Mouse (Mus musculus) adrenal gland, postnatal 25 days (tissue): ENCODE measurements around the gene Stip1. TPM values are rescaled to one million over a fixed set of nuclear protein-coding genes. Genes with fewer than 3 reads are reported as not detected.
"Not testable (repeated sequence)": the region's sequence is repeated elsewhere in the genome, so short reads cannot be mapped to it uniquely, and the experiment has no call there.

ENCODE experiments used
- DNase-seq: peaks from one replicate; pipeline ENCODE4 v3.0.0; 2021; ENCODE audit warnings: mixed read lengths
- total RNA-seq: library from RNA; stranded (reverse); gene quantifications from 2 replicates; pipeline ENCODE4 v1.2.3, GENCODE M21; 2021

Gene Stip1
- total RNA-seq, 1 experiment from 2014 or later, result 158 TPM

DNA sequence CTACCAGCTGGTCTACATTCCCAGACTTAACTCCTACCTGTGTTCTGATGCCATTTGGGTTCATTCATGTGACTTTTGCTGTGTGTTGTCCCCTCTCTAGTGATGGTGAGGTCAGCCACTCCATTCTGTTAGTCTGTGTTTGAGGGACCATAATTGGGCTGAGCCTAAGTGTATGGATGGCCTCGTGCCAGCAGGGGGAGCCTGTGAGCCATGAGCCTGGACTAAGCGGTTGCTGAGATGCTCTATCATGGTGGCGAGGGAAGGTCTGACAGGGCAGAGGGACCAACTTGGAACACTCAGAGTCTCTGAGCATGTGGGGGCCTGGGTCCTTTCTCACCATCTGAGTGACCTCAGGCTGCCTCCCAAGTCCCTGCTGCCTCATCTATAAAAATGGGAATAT is 24.8 kb upstream of the Stip1 start:
- peak; percentile 87 for DNase-seq

GRCm38 (mm10) chr19:7062916-7063315 is 23.1 kb upstream of the Stip1 start:
- DNase-seq, result no peak

DNA sequence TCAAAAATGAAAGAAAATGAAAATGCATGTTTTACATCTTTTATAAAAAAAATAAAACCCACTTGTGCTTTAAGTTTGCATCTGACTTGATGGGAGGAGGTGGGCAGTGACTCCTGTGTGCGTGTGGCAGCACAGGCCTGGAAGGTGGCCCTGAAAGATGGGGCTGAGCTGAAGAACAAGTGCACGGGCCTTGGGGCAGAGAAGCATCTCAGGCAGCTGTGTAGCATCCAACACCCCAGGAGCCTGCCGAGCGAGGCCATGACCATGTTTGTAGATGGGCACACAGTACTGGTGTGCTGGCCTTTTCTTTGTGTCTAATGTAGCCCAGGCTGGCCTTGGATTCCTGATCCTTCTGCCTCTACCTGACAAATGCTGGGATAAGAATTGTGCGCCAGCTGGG is 22.3 kb upstream of the Stip1 start:
- no peak for DNase-seq

GRCm38 (mm10) chr19:7058541-7058940 is 18.8 kb upstream of the Stip1 start:
- DNase-seq, result no peak

GRCm38 (mm10) chr19:7057722-7058207 is 18.0 kb upstream of the Stip1 start:
- DNase-seq, result peak; percentile 89

GRCm38 (mm10) chr19:7057126-7057721 is 17.5 kb upstream of the Stip1 start:
- peak; percentile 75 for DNase-seq

- peak; percentile 78 for DNase-seq
These were observed 16.7 kb upstream of the Stip1 start, which contains the start of gene Macrod1 for GRCm38 (mm10) chr19:7056248-7057087. TSS of gene Macrod1 (plus strand) at chr19:7056810.

- no peak for DNase-seq
These were observed 15.4 kb upstream of the Stip1 start for GRCm38 (mm10) chr19:7055173-7055572.

DNA sequence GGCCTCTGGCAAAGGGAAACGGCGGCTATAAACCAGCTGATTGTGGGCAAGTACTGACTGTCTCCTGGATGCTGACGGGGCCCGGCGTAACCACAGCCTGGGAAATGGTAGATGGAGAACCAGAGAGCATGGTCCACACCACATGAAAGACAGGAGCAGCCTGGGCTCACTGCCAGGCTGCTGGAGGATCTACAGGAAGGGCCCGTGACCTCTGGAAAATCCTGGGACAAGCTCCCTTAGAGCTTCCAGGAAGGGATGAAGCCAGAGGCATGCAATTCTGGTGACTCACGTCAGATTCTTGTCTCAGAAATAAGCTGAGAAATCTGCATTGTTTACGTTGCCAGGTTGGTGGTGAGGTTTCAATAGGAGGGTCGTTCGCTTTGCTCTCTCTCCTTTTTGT is 15.0 kb upstream of the Stip1 start:
- no peak for DNase-seq

GRCm38 (mm10) chr19:7053382-7053781 is 13.6 kb upstream of the Stip1 start:
- DNase-seq, result not testable (repeated sequence)

DNA sequence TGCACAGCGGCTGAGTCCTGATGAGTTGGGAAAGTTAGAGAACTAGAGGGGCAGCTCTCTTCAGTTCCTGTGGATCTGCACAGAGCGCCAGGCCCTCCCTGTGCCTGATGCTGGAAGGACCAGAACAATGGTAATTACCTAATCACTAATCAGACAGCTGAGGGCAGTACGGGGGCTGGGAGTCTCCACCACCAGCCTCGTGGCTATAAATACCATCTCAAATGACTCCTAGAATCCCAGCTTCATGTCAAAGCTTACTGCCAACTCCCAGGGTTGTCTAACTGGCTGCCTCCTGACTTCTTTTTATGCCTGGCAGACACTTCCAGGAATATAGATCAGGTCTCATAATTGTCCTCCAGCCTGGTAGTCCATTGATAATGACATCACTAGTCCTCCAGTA is 4.9 kb upstream of the Stip1 start:
- DNase-seq, result no peak

GRCm38 (mm10) chr19:7044279-7044678 is 4.5 kb upstream of the Stip1 start:
- DNase-seq, result no peak

DNA sequence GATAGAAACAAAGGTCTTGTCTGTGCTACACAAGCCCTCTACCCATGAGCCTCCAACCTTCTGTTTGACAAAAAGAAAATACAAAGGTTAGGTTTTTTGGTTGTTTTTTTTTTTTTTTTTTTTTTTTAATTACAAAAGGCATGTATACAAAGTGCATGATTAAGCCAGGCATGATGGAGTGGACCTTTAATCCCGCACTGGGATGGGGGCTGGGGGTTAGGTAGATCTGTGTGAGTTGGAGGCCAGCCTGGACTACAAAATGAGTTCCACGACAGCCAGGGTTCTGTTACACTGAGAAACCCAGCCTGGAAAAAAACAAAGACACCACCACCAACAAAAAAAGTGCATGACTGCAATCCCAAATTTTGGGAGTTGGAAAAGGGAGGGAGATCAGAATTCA is 1.4 kb upstream of the Stip1 start:
- no peak for DNase-seq

- no peak for DNase-seq
These were observed 917 bp upstream of the Stip1 start for GRCm38 (mm10) chr19:7040637-7041130.

GRCm38 (mm10) chr19:7039088-7039720 is 563 bp downstream of the Stip1 start:
- DNase-seq, result peak; percentile 58

DNA sequence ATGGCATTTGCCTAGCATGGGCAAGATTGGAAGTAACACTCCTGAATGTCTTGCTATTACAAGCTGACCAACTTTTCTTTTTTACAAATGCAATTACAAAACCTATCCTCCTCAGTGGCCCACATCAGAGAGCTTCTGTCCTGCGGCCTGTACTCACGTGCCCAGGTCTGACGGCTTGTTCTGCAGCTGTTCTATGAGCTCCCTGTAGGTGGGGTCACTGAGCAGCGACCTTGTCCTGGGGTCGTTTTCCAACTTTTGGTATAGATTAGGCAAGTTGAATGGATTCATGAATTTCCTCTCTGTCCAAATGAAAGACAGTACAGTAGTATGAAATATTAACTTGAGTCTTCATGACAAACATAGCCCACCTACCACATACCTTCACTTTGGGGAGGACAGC is 5.8 kb downstream of the Stip1 start:
- DNase-seq, result no peak

DNA sequence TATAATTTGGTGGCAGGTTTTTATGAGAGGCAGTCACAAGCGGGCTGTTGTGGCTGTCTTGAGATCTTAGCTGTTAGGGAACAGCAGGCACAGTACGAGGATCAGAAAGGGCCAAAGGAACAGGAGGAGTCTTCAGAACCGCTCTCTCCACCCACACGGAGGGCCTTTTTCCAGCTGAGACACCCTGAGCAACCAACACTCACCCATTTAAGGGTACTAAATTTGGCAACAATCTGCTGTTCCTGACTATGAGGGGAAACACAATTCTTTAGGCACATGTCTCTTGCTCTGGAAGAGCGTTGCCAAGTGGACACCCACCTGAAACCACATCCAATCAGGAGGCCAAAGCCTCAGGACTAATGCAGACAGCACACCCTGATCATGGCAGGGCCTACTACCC is 10.2 kb downstream of the Stip1 start:
- DNase-seq, result no peak

- peak; percentile 55 for DNase-seq
These were observed 19.5 kb downstream of the Stip1 start for GRCm38 (mm10) chr19:7020224-7020641.

- DNase-seq, result no peak
These were observed 20.6 kb downstream of the Stip1 start, which contains the start of gene Fermt3 for GRCm38 (mm10) chr19:7019191-7019590. TSS of gene Fermt3 (minus strand) at chr19:7019469.

DNA sequence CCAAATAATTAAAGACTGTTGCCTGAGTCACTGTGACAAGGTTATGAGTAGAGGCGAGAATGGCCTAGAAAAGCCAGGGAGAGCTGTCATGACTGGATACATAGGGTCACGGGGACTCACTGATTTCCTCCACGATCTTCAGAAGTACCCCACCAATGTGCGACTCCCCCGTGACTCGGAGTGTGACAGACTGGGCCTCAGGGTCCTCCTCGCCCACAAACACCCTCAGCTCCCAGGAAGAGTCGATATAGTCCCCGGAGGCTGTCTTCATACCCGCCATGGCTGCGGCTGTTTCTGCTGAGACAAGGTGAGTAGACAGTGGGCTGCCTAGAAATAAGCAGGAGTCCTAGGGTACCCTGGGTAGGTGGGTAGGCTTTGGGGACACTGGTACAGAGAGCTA is 21.2 kb downstream of the Stip1 start:
- DNase-seq, result no peak

DNA sequence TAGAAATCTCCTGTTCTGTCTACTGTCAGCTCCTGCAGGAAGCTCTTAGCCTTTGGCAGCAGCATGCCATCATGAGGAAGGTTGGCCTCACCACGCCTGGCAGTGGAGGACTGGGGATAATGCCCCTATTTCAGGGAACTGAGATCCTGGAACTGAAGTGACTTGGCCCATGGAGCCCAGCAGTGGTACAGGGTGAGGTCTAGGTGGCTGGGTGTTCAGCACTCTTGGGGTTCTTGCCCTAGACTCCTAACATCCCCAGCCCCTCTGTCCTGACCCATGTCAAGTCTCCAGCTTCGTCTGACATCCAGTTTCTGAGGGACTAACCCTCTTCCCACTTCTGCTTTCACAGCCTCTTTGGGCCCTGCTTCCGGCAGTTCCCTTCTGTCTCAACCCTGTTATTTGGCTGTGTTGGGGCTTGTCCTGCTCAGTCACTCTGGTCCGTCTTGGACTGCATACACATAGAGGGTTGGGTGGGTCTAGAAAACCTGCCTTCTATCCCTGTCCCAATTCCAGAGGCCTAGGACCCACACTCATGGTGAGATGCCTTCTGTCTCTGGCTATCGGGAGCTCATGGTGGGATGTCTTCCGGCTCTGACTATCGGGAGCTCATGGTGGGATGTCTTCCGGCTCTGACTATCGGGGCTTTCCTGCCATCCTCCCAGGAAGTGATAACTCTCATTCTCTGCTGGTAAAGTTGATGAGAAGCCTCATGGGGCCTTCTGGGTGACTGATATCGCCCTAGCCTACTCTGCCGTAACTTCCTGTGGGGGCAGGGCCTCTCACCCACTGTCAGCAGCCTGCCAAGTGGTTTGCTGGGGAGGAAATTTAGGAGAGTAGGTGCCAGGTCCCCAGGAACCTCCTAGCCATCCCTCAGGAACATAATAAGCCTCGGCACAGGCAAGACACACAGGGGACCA is 22.0 kb downstream of the Stip1 start:
- DNase-seq, result no peak
